Mouse (Mus musculus) E14TG2a.4 (cell line): ENCODE measurements around the gene Agpat3.

Experiments used
- CTCF ChIP-seq: conservative IDR thresholded peaks from 2 replicates; pipeline ENCODE4 v1.5.1; 2014; ENCODE audit warnings: low read length
- NANOG ChIP-seq: IDR thresholded peaks from 2 replicates; pipeline ENCODE4 v1.6.1; 2014; ENCODE audit warnings: borderline replicate concordance, low read length, mixed read lengths
- POU5F1 ChIP-seq: IDR thresholded peaks from 2 replicates; pipeline ENCODE4 v1.6.1; 2014; ENCODE audit warnings: low read length, borderline replicate concordance

- no peak for TF ChIP-seq CTCF
- no peak for TF ChIP-seq NANOG
- no peak for TF ChIP-seq POU5F1
These were observed 59.9 kb downstream of the Agpat3 start for GRCm38 (mm10) chr10:78292381-78292780.
